In the genomic region with DNA sequence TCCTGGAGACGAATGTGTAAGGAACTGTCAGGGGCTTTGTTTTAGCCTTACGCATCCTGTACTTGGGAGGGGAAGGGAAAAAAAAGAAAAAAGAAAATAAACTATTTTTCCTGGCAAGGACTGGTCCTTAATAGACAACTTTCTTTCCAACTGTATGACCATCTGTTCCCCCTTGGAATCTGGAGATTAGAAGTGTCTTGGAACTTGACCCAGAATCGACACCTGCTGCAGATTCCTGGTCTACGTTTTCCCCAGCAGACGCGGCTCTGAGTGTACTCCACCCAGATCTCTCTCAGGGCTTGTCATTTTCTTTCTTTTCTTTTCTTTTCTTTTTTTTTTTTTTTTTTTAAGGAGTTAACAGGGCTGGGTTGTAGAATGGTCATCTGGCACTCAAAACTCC, we compare ENCODE assay signal across 28 mouse cellular contexts. TPM values are rescaled to one million over a fixed set of nuclear protein-coding genes. Genes with fewer than 3 reads are reported as not detected.
DNase-seq lines count a peak whose midpoint lies in the region; TF ChIP-seq lines count a peak whose summit lies in the region.
"Had no signal": no experiment of that assay in that cellular context is flagged by ENCODE, and none has a peak within 500 bp of the region (broad histone marks: within the 10 kb centered on the region; RNA-seq: fewer than 3 reads in every experiment).

No protein-coding gene starts in this region.

- H3K4me3 ChIP-seq in heart, embryonic 10.5 days, result no peak overlapping the region
- H3K4me3 ChIP-seq in myocyte, result no peak overlapping the region
- no peak overlapping the region for H3K4me3 ChIP-seq in left cerebral cortex, adult 2 months
- H3K4me3 ChIP-seq: embryonic facial prominence, embryonic 12.5 days; heart, adult 2 months; limb, embryonic 12.5 days; midbrain, embryonic 15.5 days; stomach, embryonic 15.5 days had no signal

- no peaks in the 10 kb centered on the region for H3K79me2 ChIP-seq in myocyte (ENCODE audit: control insufficient read depth, insufficient read depth)

- intact Hi-C loops in heart, postnatal 25 days (cut with DNase I), result no loop called here
- intact Hi-C loops in left cerebral cortex, adult 2 months (cut with DNase I), result no loop called here

- TF ChIP-seq POLR2A in myocyte (IDR thresholded peaks at IDR 0.05; ENCODE audit: insufficient read length, low read depth), result no peak

- TF ChIP-seq CTCF in left cerebral cortex, adult 2 months (IDR thresholded peaks at IDR 0.05), result no peak

- peaks cover 45% of the 10 kb centered on the region for H3K4me1 ChIP-seq in heart, embryonic 10.5 days
- H3K4me1 ChIP-seq: embryonic facial prominence, embryonic 12.5 days; limb, embryonic 12.5 days; midbrain, embryonic 15.5 days; stomach, embryonic 15.5 days had no signal

- no peaks in the 10 kb centered on the region for H3K27me3 ChIP-seq in heart, embryonic 10.5 days (ENCODE audit: insufficient read depth, poor library complexity, severe bottlenecking)
- H3K27me3 ChIP-seq in myocyte (ENCODE audit: control insufficient read depth, insufficient read depth, insufficient read length), result no peaks in the 10 kb centered on the region
- H3K27me3 ChIP-seq: limb, embryonic 12.5 days; stomach, embryonic 15.5 days had no signal

- H3ac ChIP-seq in myocyte (ENCODE audit: control insufficient read depth, insufficient read length), result no peak overlapping the region

- H3K4me2 ChIP-seq in myocyte (ENCODE audit: low read depth), result peak overlapping the region; percentile 3
- H3K4me2 ChIP-seq: embryonic facial prominence, embryonic 12.5 days; hindbrain, embryonic 14.5 days; limb, embryonic 12.5 days; midbrain, embryonic 15.5 days; stomach, embryonic 15.5 days had no signal

- WGBS in heart, embryonic 10.5 days, result 60% methylated on average over 6 of the region's 6 CpGs

- DNase-seq in cerebellum, postnatal 14 days, result peak; percentile 13 to 42
- DNase-seq in cerebellum, adult 11 months, result no peak
- DNase-seq in heart, embryonic 10.5 days (ENCODE audit: low spot score), result no peak
- DNase-seq in heart, postnatal 25 days (ENCODE audit: low spot score), result no peak
- DNase-seq in retina, postnatal 1 day, result peak; percentile 21
- DNase-seq in retina, embryonic 14.5 days (ENCODE audit: low spot score), result no peak
- DNase-seq in left cerebral cortex, adult 2 months (ENCODE audit: extremely low spot score in 1 of 2, low spot score in 2 of 2), result no peak
- DNase-seq: adrenal gland, postnatal 10 days; cerebellum, postnatal 36 days; gastrocnemius, postnatal 36 days; heart, adult 2 months; heart, postnatal 36 days; kidney, adult 11 months; kidney, postnatal 14 days; layer of hippocampus, adult 9-11 months; lung, adult 2 months; lung, postnatal 10 days; thymus, adult 2 months; thymus, postnatal 36 days had no signal

- peaks cover 37% of the 10 kb centered on the region for H3K36me3 ChIP-seq in heart, embryonic 10.5 days
- no peaks in the 10 kb centered on the region for H3K36me3 ChIP-seq in myocyte (ENCODE audit: control insufficient read depth, insufficient read depth)
- H3K36me3 ChIP-seq: embryonic facial prominence, embryonic 12.5 days; midbrain, embryonic 15.5 days; stomach, embryonic 15.5 days had no signal

- H3K9me3 ChIP-seq in heart, embryonic 10.5 days, result no peaks in the 10 kb centered on the region
- H3K9me3 ChIP-seq: embryonic facial prominence, embryonic 12.5 days; G1E; limb, embryonic 12.5 days; midbrain, embryonic 15.5 days; stomach, embryonic 15.5 days had no signal

- peak overlapping the region; percentile 25; the same call in 1 of the 2 replicates for H3K27ac ChIP-seq in heart, embryonic 10.5 days
- no peak overlapping the region for H3K27ac ChIP-seq in left cerebral cortex, adult 2 months
- H3K27ac ChIP-seq: embryonic facial prominence, embryonic 12.5 days; heart, adult 2 months; hindbrain, embryonic 14.5 days; limb, embryonic 12.5 days; liver, embryonic 14.5 days; macrophage; midbrain, embryonic 15.5 days; stomach, embryonic 15.5 days had no signal

TF ChIP-seq in myocyte, 11 proteins besides CTCF, POLR2A, EP300 and RAD21:
- TF ChIP-seq MAX (IDR thresholded peaks at IDR 0.05; ENCODE audit: low read depth) (no peak), USF1 (IDR thresholded peaks at IDR 0.05; ENCODE audit: low read depth) (no peak), MYOD1 (IDR thresholded peaks at IDR 0.05; ENCODE audit: control insufficient read depth in 1 of 3, insufficient read length in 2 of 3, low read depth in 2 of 3) (peak in 2 of 3 experiments; percentile 38 to 44), POLR2AphosphoS2 (IDR thresholded peaks at IDR 0.05; ENCODE audit: insufficient read length, low read depth) (no peak), SRF (IDR thresholded peaks at IDR 0.05; ENCODE audit: control insufficient read depth, insufficient read length, low read depth) (no peak), REST (IDR thresholded peaks at IDR 0.05; ENCODE audit: insufficient read depth, insufficient read length) (no peak), E2F4 (IDR thresholded peaks at IDR 0.05; ENCODE audit: insufficient read depth) (no peak), TCF12 (IDR thresholded peaks at IDR 0.05; ENCODE audit: insufficient read depth, poor library complexity, severe bottlenecking) (peak; percentile 29), MYOG (IDR thresholded peaks at IDR 0.05; ENCODE audit: control insufficient read depth in 1 of 3, insufficient read depth in 1 of 3, insufficient read length in 2 of 3, low read depth in 2 of 3) (peak in 2 of 3 experiments; percentile 27 to 42)

RNA-seq across cellular contexts. Expression of a gene that starts 8.3 kb away (rescaled TPM):
- polyA plus RNA-seq in heart, embryonic 10.5 days (2016; fragmentation: Nextera tagmentation; extraction: Ambion mirVana), result 66.9 and 119 TPM in 2 replicates
- 10 to 100 TPM; 64.3 to 73.1 TPM for total RNA-seq in heart, postnatal 25 days (2021)
- polyA plus RNA-seq in myocyte (2012; fragmentation: generic; extraction: Trizol), result 3.2 TPM
- 1 to 10 TPM; 1.7 to 2.0 TPM for total RNA-seq in left cerebral cortex, adult 2 months (2021)

Comparison
In these comparisons a context has a peak if more than half of its experiments do, and no peak if none do; other contexts are left out.
1. DNase-seq: peak in cerebellum, postnatal 14 days (2 of 2) and retina, postnatal 1 day (single experiment); none in cerebellum, adult 11 months (single experiment), heart, embryonic 10.5 days (single experiment), heart, postnatal 25 days (single experiment), retina, embryonic 14.5 days (single experiment) and left cerebral cortex, adult 2 months (0 of 2).
2. RNA of a gene that starts 8.3 kb away (total RNA-seq): 64.3 to 73.1 TPM in heart, postnatal 25 days; 1.7 to 2.0 TPM in left cerebral cortex, adult 2 months; every median in the first group is over 10 times any median in the second.